In genomic region chr11:20661652-20662051, GRCm38 (mm10) we compare ENCODE assay signal across 9 mouse cellular contexts.
DNase-seq lines count a peak whose midpoint lies in the region; ATAC-seq and TF ChIP-seq lines count a peak whose summit lies in the region.
"Had no signal": no experiment of that assay in that cellular context is flagged by ENCODE, and none has a peak within 500 bp of the region (broad histone marks: within the 10 kb centered on the region; RNA-seq: fewer than 3 reads in every experiment).

No protein-coding gene starts in this region.

- intact Hi-C loops in left cerebral cortex, postnatal 14 days (cut with DNase I) = no loop called here
- intact Hi-C loops in left cerebral cortex, postnatal 36 days (cut with DNase I) = no loop called here

- peak; percentile 90 for TF ChIP-seq CTCF in liver, embryonic 14.5 days (IDR thresholded peaks at IDR 0.05; ENCODE audit: low read depth)
- TF ChIP-seq CTCF in stomach, postnatal 0 days (IDR thresholded peaks at IDR 0.05; ENCODE audit: low read depth) = peak; percentile 83

- H3K9me3 ChIP-seq in liver, embryonic 14.5 days (ENCODE audit: control insufficient read depth, low read length) = no peaks in the 10 kb centered on the region
- no peaks in the 10 kb centered on the region for H3K9me3 ChIP-seq in stomach, postnatal 0 days (ENCODE audit: control insufficient read depth, low read length)

- no peak for TF ChIP-seq EP300 in liver, embryonic 14.5 days (IDR thresholded peaks at IDR 0.05; ENCODE audit: low read depth)
- TF ChIP-seq EP300 in stomach, postnatal 0 days (optimal IDR thresholded peaks at IDR 0.05) = no peak

- no peak overlapping the region for H3K4me2 ChIP-seq in liver, embryonic 14.5 days (ENCODE audit: low read depth)
- H3K4me2 ChIP-seq in stomach, postnatal 0 days (replicated peaks; ENCODE audit: low read depth) = no peak overlapping the region

- DNase-seq in adrenal gland, postnatal 10 days = peak; percentile 36
- no peak for DNase-seq in adrenal gland, adult 18-20 months (ENCODE audit: low spot score in 2 of 2)
- DNase-seq in left cerebral cortex, postnatal 14 days (ENCODE audit: low spot score in 2 of 2) = peak; percentile 32 to 54
- no peak for DNase-seq in left cerebral cortex, postnatal 36 days (ENCODE audit: low spot score in 2 of 2)
- peak; percentile 40 for DNase-seq in c-Kit-positive CD71-positive TER-119-positive erythroid progenitor cells, embryonic 14.5 days (ENCODE audit: low spot score)
- peak in 2 of 3 experiments; percentile 30 to 33 for DNase-seq in liver, embryonic 14.5 days (ENCODE audit: low read depth in 3 of 3, low spot score in 3 of 3)
- peak; percentile 44 for DNase-seq in stomach, postnatal 0 days (ENCODE audit: low spot score)
- DNase-seq in ovary, adult 18-20 months (ENCODE audit: low spot score) = no peak

- no peak overlapping the region for H3K27ac ChIP-seq in liver, embryonic 14.5 days
- H3K27ac ChIP-seq in stomach, postnatal 0 days (replicated peaks) = no peak overlapping the region

- H3K27me3 ChIP-seq in liver, embryonic 14.5 days (ENCODE audit: control insufficient read depth, insufficient read depth, low read length) = no peaks in the 10 kb centered on the region
- no peaks in the 10 kb centered on the region for H3K27me3 ChIP-seq in stomach, postnatal 0 days (ENCODE audit: control insufficient read depth, insufficient read depth, low read length)
- H3K27me3 ChIP-seq: Patski had no signal

- no peak overlapping the region for H3K9ac ChIP-seq in liver, embryonic 14.5 days (replicated peaks)
- H3K9ac ChIP-seq in stomach, postnatal 0 days (ENCODE audit: low read length) = no peak overlapping the region

- no peaks in the 10 kb centered on the region for H3K36me3 ChIP-seq in liver, embryonic 14.5 days (replicated peaks; ENCODE audit: control insufficient read depth, insufficient read depth, low read depth)
- H3K36me3 ChIP-seq in stomach, postnatal 0 days (ENCODE audit: control insufficient read depth, insufficient read depth, low read length) = no peaks in the 10 kb centered on the region

- H3K4me1 ChIP-seq in liver, embryonic 14.5 days (replicated peaks; ENCODE audit: control insufficient read depth in 2 of 2, insufficient read depth in 2 of 2, low read length in 1 of 2) = peaks cover 0 to 5% of the 10 kb centered on the region in 2 experiments; a peak in 2 of 4 replicates
- peaks cover under 1% of the 10 kb centered on the region; the same call in 1 of the 2 replicates for H3K4me1 ChIP-seq in stomach, postnatal 0 days (replicated peaks; ENCODE audit: control insufficient read depth, insufficient read depth)

- WGBS in liver, embryonic 14.5 days (ENCODE audit: insufficient replicate concordance) = 26% methylated on average over 4 of the region's 4 CpGs
- 41% methylated on average over 4 of the region's 4 CpGs for WGBS in stomach, postnatal 0 days

- no peak for ATAC-seq in liver, embryonic 14.5 days (ENCODE audit: insufficient read depth)
- 0 out of 2 replicates have a peak, but pooled peaks have one; percentile 31 for ATAC-seq in stomach, postnatal 0 days (ENCODE audit: low FRiP score, low TSS enrichment)
- ATAC-seq: Patski had no signal

- H3K4me3 ChIP-seq in liver, embryonic 14.5 days (ENCODE audit: insufficient read depth in 1 of 2, low read depth in 2 of 2, low read length in 2 of 2) = no peak overlapping the region
- H3K4me3 ChIP-seq in stomach, postnatal 0 days (ENCODE audit: low read depth, low read length) = no peak overlapping the region

Comparison
In these comparisons a context has a peak if more than half of its experiments do, and no peak if none do; other contexts are left out.
1. DNase-seq: peak in adrenal gland, postnatal 10 days (single experiment), left cerebral cortex, postnatal 14 days (2 of 2), c-Kit-positive CD71-positive TER-119-positive erythroid progenitor cells, embryonic 14.5 days (single experiment), liver, embryonic 14.5 days (2 of 3) and stomach, postnatal 0 days (single experiment); none in adrenal gland, adult 18-20 months (0 of 2), left cerebral cortex, postnatal 36 days (0 of 2) and ovary, adult 18-20 months (single experiment).